Mouse (Mus musculus) layer of hippocampus, adult 9-10 months (tissue): Measurements from ENCODE around the gene Sass6.
"Not testable (repeated sequence)": the region's sequence is repeated elsewhere in the genome, so short reads cannot be mapped to it uniquely, and the experiment has no call there.

ENCODE experiments used
- DNase-seq: peaks from one replicate; pipeline ENCODE4 v3.0.0; 2022; ENCODE audit warnings: low spot score

The Sass6 gene

DNA sequence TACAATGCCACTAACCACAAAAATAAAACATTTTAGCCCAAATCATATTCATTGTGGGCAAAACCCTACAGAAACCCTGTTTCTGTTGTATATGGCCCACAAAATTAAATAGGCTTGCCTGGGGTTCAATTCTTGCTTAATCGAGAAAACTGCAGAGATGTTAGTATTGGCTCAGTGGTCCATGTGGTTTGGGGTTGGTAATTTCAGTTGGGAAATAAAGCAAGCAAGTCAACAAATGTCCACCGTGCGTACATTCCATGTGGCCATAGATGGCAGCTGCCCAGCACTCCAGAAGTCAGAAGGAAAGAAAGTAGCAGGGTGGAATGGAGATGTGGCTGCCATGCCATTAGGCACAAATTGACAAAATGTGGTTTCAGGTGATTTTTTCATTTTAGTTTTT is 38.2 kb downstream of the Sass6 start:
- no peak for DNase-seq

DNA sequence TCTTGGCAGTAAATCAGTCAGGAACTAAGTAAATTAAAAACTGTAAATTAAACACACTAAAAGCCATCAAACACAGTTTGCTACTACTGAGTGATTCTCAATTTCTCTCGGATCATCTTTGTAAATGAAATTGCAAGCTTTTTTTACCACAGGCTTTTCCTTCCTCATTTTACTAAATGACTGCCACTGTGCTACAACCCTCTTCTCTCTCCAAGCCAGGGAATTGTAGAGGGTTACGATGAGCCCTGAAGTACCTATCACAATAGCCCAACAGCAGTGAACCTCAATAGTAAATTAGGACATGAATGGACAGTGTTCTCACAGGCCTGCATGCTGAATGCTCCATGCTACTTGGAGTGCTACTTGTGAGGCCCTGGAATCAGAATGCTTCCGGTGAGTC is 39.3 kb downstream of the Sass6 start:
- DNase-seq: no peak

DNA sequence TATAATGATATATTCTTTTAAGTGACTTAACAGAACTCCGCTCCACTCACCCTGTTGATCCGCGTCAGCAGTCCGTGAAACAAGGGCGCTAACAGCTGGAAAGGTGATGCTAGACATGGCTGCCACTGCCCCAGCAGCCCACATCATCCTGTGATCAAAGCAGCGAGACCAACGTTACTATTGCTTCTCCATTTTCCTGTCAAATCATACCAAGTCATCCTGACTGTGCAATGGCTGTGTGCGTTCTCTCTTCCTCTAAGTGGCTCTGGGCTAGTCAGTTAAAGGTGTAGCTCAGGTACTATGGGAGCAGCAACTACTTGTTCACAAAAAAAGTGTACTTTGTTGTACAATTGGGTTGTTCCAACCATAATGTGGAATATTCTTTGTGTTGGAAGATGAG is 40.1 kb downstream of the Sass6 start:
- DNase-seq: no peak

DNA sequence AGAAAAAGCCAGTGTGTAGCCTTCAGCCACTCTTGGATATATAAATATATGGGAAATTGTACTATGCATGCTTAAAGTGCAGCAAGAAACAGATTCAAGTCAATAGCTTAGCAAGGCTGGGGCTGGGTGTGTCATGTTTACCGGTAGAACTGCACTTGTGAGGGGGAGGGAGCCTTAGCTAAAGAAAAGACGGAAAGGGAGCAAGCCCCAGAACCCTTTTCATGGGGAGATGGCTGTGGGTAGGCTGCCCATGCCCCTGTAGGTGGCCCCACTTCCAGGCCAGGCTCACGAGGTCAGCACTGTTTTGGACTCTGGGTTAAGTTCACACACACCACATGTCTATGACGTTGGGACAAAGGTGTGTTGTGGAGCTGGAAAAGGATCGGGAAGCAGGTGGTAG is 41.0 kb downstream of the Sass6 start:
- no peak for DNase-seq

- no peak for DNase-seq
Measured at GRCm38 (mm10) chr3:116637693-116638476, 43.1 kb downstream of the Sass6 start.

DNA sequence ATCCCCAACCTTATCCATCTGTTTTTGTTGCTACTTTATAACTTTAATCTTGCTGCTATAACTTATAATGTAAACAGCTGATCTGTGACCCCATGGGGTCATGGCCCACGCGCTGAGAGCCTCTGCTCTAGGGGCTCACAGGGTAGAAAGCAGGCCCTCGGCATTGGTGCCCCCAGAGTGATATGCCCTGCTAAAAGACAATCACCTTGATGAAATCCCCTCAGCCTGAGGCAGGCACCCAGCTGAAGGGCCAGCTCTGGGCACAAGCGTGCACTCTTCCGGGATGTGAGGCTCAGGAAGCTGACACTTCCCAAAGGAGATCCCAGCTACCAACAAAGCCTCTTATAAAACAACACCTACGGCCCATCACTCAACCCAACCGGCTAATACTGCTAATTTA is 43.8 kb downstream of the Sass6 start:
- DNase-seq: no peak

- DNase-seq: no peak
Measured at GRCm38 (mm10) chr3:116640024-116640423, 45.2 kb downstream of the Sass6 start.

DNA sequence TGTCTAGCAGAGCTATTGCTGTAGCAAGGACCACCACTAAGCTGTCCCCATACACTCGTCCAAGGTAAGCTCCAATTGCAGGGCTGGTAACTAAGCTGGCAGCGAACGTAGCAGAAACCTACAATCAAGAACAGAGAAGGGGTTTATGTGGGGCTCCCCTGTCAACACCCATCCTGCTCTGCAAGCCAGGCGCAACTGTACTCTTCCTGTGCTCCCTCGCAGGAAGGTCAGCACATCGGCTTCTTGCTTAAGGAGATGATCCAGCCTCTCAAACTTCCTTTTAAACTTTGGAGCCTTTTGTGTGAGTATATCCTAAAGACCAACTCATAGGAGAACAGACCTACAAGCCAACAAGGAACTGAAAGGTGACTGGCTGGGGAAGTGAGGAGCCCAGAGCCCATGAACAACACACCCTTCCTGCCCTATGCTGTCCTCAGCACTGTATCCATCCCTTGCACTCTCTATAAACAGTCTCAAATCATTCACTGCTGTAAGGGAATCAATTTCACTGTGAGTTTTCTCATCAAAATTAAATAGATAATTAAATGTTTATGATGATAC is 47.1 kb downstream of the Sass6 start:
- no peak for DNase-seq

GRCm38 (mm10) chr3:116642373-116642772 is 47.6 kb downstream of the Sass6 start:
- no peak for DNase-seq

- no peak for DNase-seq
Measured at GRCm38 (mm10) chr3:116646387-116646786, 51.6 kb downstream of the Sass6 start.

- no peak for DNase-seq
Measured at GRCm38 (mm10) chr3:116648805-116649204, 54.0 kb downstream of the Sass6 start.

DNA sequence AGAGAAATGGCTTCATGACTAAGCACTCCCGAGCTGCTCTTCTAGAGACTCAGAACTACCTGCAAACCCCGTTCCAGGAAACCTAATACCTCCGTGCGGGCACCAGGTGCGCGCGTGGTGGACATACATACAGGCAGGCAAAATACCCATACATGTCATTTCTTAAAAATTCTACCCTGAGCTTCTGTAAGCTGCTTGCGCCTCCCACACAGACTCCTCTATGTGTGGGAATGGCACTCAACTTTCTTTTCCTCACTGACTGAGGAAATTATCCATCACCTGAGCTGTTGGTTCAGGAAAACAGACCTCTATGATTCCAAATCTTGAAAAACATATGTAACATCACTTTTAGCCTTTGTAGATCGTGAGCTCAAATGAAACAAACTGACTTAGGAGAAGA is 55.9 kb downstream of the Sass6 start:
- no peak for DNase-seq

DNA sequence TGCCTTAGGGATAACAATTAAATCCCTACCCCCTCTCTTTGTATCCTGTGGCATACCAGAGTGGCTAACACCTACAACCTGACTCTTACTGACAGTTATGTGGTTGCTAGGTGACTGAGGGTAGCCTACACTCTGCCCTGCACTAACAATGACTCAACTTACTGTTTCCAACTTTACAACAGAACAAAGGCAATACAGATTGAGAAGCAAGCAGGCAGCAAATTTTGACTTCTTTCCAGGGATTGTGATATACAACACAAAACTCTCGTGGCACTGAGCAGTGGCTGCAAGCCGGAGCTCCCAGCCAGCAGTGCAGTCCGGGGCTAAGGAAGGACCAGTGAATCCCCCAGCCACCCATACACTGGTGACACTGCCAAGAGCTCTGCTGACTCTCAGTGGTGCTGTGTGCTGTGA is 57.3 kb downstream of the Sass6 start:
- DNase-seq: no peak

DNA sequence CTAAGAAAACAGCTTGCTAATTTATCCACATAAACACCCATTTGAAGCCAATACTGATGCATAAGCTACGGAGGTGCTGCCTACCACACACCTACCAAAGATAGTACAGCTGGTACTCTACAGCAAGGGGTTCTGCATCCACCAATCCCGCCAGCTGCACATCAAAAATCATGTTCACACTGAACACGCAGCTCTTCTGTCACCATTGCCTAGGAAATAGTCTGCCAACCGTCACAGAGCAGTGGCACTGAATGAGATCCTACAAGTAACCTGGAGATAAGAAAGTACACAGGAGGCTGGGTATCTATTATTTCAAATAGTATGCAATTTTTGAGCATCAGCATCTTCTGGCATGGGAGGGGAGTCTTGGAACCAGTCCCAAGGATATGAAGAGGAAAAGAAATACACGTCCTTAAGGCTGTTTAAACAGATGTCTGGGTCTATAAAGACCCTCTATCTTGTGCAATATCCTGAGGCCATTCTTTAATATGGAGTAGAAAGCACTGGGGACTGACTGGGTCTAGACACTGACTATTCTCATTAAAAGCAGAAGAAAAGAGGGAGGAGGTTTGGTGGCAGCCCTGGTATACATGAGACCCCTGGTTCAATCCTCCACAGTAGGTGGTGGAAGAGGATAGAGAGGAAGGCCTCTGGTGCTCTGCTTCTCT is 58.6 kb downstream of the Sass6 start:
- no peak for DNase-seq

DNA sequence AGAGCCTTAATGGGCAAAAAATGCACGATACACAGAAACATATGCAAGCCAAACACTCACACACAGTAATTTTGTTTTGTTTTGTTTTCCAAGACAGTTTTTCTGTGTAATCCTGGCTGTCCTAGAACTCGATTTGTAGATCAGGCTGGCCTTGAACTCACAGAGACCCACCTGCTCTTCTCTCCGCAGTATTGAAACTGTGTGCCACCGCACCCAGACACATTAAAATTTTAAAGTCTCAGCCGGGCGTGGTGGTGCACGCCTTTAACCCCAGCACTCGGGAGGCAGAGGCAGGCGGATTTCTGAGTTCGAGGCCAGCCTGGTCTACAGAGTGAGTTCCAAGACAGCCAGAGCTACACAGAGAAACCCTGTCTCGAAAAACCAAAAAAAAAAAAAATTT is 59.3 kb downstream of the Sass6 start:
- not testable (repeated sequence) for DNase-seq

DNA sequence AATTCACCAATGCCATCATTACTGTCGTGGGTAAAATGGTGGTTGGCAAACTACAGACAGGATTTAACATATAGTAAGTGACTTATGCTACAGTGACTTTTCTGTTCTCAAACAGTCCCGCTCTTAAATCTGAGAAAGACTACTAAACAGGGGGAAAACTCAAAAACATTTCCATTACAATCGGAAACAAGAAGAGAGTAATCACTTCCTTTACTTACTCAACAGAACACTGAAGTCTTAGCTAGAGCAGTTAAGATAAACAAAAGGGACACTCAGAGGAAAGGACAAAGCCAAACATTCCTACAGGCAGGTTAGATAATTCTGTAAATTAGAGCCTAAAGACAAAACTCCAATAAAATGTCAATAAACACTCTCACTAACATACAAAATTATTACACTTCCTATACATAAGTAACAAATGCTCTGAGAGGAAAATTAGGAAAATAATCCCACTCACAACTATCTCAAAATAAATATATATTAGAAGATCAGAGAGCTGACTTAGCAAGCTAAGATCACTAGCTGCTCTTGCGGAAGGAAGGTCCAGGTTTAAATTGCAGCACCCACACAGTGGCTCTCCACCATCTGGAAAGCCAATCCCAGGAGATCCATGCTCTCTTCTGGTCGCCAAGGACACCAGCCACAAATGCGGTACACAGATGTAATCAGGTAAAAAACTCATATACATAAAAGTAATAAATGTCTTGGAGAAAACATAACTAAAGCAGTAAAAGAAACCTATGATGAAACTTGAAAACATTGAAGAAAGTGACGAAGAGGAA is 61.6 kb downstream of the Sass6 start:
- DNase-seq: no peak

- no peak for DNase-seq
Measured at GRCm38 (mm10) chr3:116658928-116659565, 64.3 kb downstream of the Sass6 start.

- no peak for DNase-seq
Measured at GRCm38 (mm10) chr3:116659856-116660430, 65.2 kb downstream of the Sass6 start.

GRCm38 (mm10) chr3:116661288-116661869 is 66.6 kb downstream of the Sass6 start:
- no peak for DNase-seq

DNA sequence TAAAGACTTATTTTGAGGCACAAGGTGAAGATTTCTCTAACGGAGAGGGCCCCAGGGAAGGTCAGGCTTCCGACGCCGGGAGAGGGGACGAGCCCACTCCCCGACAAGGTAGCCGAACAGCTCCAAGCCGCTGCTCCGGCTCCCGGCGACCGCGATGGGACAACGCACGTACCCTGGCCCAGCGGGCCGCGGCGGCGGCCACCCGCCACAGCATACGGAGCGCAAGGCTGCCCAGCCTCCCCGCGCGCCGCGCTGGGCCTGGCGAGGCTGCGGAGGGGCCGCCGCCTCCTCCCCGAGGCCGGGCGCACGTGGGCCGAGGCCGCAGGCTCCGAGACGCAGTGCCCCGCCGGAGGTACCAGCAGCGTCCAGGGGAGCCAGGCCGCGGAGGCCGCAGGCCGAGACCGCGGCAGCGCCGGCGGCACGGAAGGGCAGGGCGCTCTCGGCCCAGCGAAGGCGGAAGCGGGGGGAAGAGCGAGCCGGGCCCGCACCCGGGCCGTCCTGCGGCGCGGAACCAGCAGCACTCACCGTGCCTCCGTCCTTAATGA is 67.2 kb downstream of the Sass6 start:
- DNase-seq: no peak

DNA sequence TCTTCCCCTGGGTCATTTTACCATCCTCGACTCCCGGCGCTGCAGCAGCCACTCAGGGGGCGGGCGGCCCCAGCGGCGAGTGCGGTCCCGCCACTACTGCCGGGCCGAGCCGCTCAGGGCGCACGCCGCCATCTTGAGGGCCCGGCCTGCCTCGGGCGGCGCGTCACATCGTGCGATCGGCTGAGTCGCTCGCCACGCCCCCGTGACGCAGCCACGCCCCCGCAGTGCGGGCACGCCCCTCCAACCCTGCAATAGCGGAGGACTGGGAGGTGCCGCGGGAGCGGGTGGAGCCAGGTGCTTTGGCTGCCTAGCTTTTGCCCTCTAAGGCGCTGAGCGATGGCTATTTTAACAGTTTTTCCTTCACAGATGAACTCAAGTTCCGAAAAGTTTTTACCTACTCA is 67.7 kb downstream of the Sass6 start, which contains the start of gene Mfsd14a:
Mfsd14a (minus strand) TSS at position 215 of the 401 bp plus-strand sequence.
- DNase-seq: peak; percentile 87
